Mouse (Mus musculus) left cerebral cortex, adult 18-20 months (tissue): ENCODE measurements around the gene Nipsnap3a. TPM values are rescaled to one million over a fixed set of nuclear protein-coding genes. Genes with fewer than 3 reads are reported as not detected.

Experiments
- DNase-seq, 2 experiments: peaks; one replicate each; pipeline ENCODE4 v3.0.0; 2021 to 2022; ENCODE audit warnings: low spot score in 2 of 2, mixed read lengths in 1 of 2
- total RNA-seq, 2 experiments: library from RNA; stranded (reverse); gene quantifications; 2 replicates each; pipeline ENCODE4 v1.2.3; 2021

Gene Nipsnap3a
- total RNA-seq, 2 experiments from 2014 or later, result not detected

DNA sequence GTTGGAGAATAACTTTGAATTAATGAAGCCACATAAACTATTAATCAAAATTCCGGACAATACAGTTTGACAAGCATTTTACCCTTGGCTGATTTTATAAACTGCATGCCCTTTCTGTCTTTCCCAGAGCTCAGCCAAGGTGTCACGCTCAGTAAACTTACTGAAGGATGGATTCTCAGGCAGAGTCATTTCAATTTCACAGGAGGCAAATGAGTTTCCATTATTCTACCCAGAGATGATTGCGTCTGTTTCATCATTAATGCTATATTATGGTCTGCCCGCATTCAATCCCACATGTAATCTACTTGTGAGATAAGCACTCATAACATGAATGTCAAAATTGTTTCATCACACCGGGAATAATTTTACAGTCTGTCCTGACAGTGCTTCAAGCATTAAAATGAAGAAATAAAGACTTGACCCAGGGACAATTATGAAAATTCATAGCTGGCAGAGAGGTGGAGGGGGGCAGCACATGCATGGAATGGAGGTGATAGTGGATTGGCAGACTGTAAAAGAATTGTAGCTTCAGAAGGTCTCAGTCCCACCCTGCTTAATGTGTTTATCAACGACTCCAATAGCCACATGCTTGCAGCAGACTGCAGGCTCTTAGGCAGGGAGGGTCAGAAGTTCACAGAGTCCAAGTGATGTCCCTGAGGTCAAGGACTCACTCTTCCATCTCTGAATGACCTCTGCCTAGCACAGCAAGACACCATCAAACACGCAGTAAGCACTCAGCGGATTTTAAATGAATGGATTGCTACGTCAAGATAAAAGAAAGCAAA lies 57.4 kb downstream of the Nipsnap3a start:
- DNase-seq, result no peak

Other genes starting within 250 kb of the Nipsnap3a start
- not detected for gene Olfr275, start 174.7 kb upstream of the Nipsnap3a start, total RNA-seq
- not detected for gene Olfr273, start 130.0 kb upstream of the Nipsnap3a start, total RNA-seq
- gene Olfr272, start 70.1 kb upstream of the Nipsnap3a start, total RNA-seq, result not detected
- not detected for gene Olfr270, start 24.7 kb upstream of the Nipsnap3a start, total RNA-seq
- gene Nipsnap3b, start 22.6 kb downstream of the Nipsnap3a start, total RNA-seq, result 10 to 100 TPM; 12.5 to 15.6 TPM
- 10 to 100 TPM; 13.6 to 14.7 TPM for gene Abca1, start 170.6 kb downstream of the Nipsnap3a start, total RNA-seq